Mouse (Mus musculus): ENCODE measurements around the gene Nphp4.

- TF ChIP-seq POLR2A (IDR thresholded peaks at IDR 0.05; ENCODE audit: low read depth, low read length) (no peak), CTCF (conservative IDR thresholded peaks at IDR 0.05; ENCODE audit: insufficient read depth, insufficient read length, low read depth, low read length) (no peak)
These were observed 35.0 kb upstream of the Nphp4 start for GRCm38 (mm10) chr4:152441536-152441935.
